Mouse (Mus musculus): ENCODE data around the gene Man2a2. TPM values are rescaled to one million over a fixed set of nuclear protein-coding genes. Genes with fewer than 3 reads are reported as not detected.
A peak's percentile ranks its signal among the peaks of the same experiment; 100 is the strongest.

Gene Man2a2
- polyA plus RNA-seq, 2 experiments: 1.7 to 4.9 TPM

GRCm38 (mm10) chr7:80372667-80373066 lies 1.5 kb upstream of the Man2a2 start:
- H3K4me3 ChIP-seq (ENCODE audit: insufficient read depth in 1 of 2, low read depth in 2 of 2, low read length in 2 of 2): no peak overlapping the region
- no peaks in the 10 kb centered on the region for H3K9me3 ChIP-seq (ENCODE audit: control insufficient read depth, low read length)
- H3K36me3 ChIP-seq (replicated peaks; ENCODE audit: control insufficient read depth, insufficient read depth, low read depth): no peaks in the 10 kb centered on the region
- ATAC-seq (ENCODE audit: insufficient read depth) (no peak), DNase-seq (ENCODE audit: low read depth in 3 of 3, low spot score in 3 of 3) (no peak)
- H3K9ac ChIP-seq (replicated peaks): no peak overlapping the region
- H3K4me1 ChIP-seq (replicated peaks; ENCODE audit: control insufficient read depth in 2 of 2, insufficient read depth in 2 of 2, low read length in 1 of 2): peaks cover 0 to 10% of the 10 kb centered on the region in 2 experiments; a peak in 2 of 4 replicates
- H3K27me3 ChIP-seq (ENCODE audit: control insufficient read depth, insufficient read depth, low read length): peaks cover 23% of the 10 kb centered on the region
- 41% methylated on average over 2 of the region's 2 CpGs for WGBS (ENCODE audit: insufficient replicate concordance)
- H3K27ac ChIP-seq: no peak overlapping the region
- H3K4me2 ChIP-seq (ENCODE audit: low read depth): no peak overlapping the region
- TF ChIP-seq CTCF (IDR thresholded peaks at IDR 0.05; ENCODE audit: low read depth) (no peak), EP300 (IDR thresholded peaks at IDR 0.05; ENCODE audit: low read depth) (no peak)

- Histone ChIP-seq H3K4me1 (replicated peaks; ENCODE audit: control insufficient read depth in 2 of 2, insufficient read depth in 2 of 2, low read length in 1 of 2) (peaks cover 0 to 10% of the 10 kb centered on the region in 2 experiments; a peak in 2 of 4 replicates), H3K36me3 (replicated peaks; ENCODE audit: control insufficient read depth, insufficient read depth, low read depth) (no peaks in the 10 kb centered on the region), H3K9ac (replicated peaks) (no peak overlapping the region), H3K27ac (no peak overlapping the region), H3K9me3 (ENCODE audit: control insufficient read depth, low read length) (no peaks in the 10 kb centered on the region), H3K4me3 (ENCODE audit: insufficient read depth in 1 of 2, low read depth in 2 of 2, low read length in 2 of 2) (no peak overlapping the region), H3K4me2 (ENCODE audit: low read depth) (no peak overlapping the region), H3K27me3 (ENCODE audit: control insufficient read depth, insufficient read depth, low read length) (peaks cover 23% of the 10 kb centered on the region)
- WGBS (ENCODE audit: insufficient replicate concordance): 49% methylated on average over 3 of the region's 3 CpGs
- no peak for TF ChIP-seq EP300 (IDR thresholded peaks at IDR 0.05; ENCODE audit: low read depth)
- no peak for TF ChIP-seq CTCF (IDR thresholded peaks at IDR 0.05; ENCODE audit: low read depth)
- DNase-seq (ENCODE audit: low read depth in 3 of 3, low spot score in 3 of 3) (no peak), ATAC-seq (ENCODE audit: insufficient read depth) (no peak)
Observed at GRCm38 (mm10) chr7:80372166-80372565, 991 bp upstream of the Man2a2 start.

DNA sequence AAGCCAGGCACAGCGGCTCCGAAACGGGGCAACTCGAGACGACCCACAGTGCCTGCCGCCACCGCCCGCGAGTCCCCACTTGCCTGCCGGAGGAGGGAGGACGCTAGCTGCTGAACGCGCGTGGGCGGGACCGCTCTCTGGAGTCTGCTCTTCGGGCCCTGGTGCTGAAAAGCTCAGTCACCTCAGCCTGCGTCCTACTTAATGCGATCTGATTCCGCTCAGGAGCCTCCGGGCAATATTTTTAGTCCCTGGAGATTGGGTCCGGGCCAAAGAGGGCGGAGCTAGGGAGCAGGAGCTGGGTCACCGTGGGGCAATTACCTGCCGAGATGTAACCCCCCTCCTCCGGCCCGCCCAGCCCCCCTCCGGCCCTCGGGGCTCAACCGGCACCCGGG lies 530 bp downstream of the Man2a2 start:
- Histone ChIP-seq H3K9me3 (ENCODE audit: control insufficient read depth, low read length) (no peaks in the 10 kb centered on the region), H3K27me3 (ENCODE audit: control insufficient read depth, insufficient read depth, low read length) (peaks cover 23% of the 10 kb centered on the region), H3K27ac (no peak overlapping the region), H3K36me3 (replicated peaks; ENCODE audit: control insufficient read depth, insufficient read depth, low read depth) (no peaks in the 10 kb centered on the region), H3K4me1 (replicated peaks; ENCODE audit: control insufficient read depth in 2 of 2, insufficient read depth in 2 of 2, low read length in 1 of 2) (peaks cover 0 to 10% of the 10 kb centered on the region in 2 experiments; a peak in 2 of 4 replicates), H3K9ac (replicated peaks) (no peak overlapping the region), H3K4me3 (ENCODE audit: insufficient read depth in 1 of 2, low read depth in 2 of 2, low read length in 2 of 2) (peak overlapping the region; percentile 49 to 65), H3K4me2 (ENCODE audit: low read depth) (peak overlapping the region; percentile 71)
- ATAC-seq (ENCODE audit: insufficient read depth): peak; percentile 53
- TF ChIP-seq CTCF (IDR thresholded peaks at IDR 0.05; ENCODE audit: low read depth): no peak
- no peak for TF ChIP-seq EP300 (IDR thresholded peaks at IDR 0.05; ENCODE audit: low read depth)
- peak in 1 of 3 experiments; percentile 17 for DNase-seq (ENCODE audit: low read depth in 3 of 3, low spot score in 3 of 3)
- 0% methylated on average over 31 of the region's 31 CpGs for WGBS (ENCODE audit: insufficient replicate concordance)

DNA sequence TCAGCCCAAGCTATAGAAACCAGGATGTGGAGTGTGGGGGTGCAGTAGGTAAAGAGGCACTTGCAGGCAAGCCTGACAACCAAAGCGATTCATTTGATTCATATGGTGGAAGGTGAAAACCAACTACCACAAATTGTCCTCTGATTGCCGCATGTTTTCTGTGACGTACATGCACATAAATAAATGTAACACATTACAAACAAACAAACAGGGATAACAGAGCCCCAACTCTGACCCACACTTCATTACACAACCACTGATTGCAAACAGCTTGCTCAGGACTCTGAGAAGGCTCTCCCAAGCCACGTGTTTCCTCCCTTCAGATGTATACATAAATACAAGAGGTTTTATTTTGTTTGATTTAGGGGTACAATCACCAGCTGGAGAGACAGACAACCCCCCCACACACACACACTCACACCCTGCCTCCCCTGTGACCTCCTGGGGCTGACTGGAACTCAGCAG lies 1.2 kb downstream of the Man2a2 start:
- Histone ChIP-seq H3K4me3 (ENCODE audit: insufficient read depth in 1 of 2, low read depth in 2 of 2, low read length in 2 of 2) (peak overlapping the region; percentile 49 to 65; a peak in 3 of 4 replicates), H3K9me3 (ENCODE audit: control insufficient read depth, low read length) (no peaks in the 10 kb centered on the region), H3K4me1 (replicated peaks; ENCODE audit: control insufficient read depth in 2 of 2, insufficient read depth in 2 of 2, low read length in 1 of 2) (peaks cover 0 to 7% of the 10 kb centered on the region in 2 experiments; a peak in 1 of 4 replicates), H3K9ac (replicated peaks) (no peak overlapping the region), H3K27me3 (ENCODE audit: control insufficient read depth, insufficient read depth, low read length) (peaks cover 23% of the 10 kb centered on the region), H3K36me3 (replicated peaks; ENCODE audit: control insufficient read depth, insufficient read depth, low read depth) (no peaks in the 10 kb centered on the region), H3K4me2 (ENCODE audit: low read depth) (peak overlapping the region; percentile 71), H3K27ac (no peak overlapping the region)
- no peak for ATAC-seq (ENCODE audit: insufficient read depth)
- no peak for TF ChIP-seq CTCF (IDR thresholded peaks at IDR 0.05; ENCODE audit: low read depth)
- TF ChIP-seq EP300 (IDR thresholded peaks at IDR 0.05; ENCODE audit: low read depth): no peak
- DNase-seq (ENCODE audit: low read depth in 3 of 3, low spot score in 3 of 3): no peak
- WGBS (ENCODE audit: insufficient replicate concordance): 35% methylated on average over 4 of the region's 4 CpGs

- Histone ChIP-seq H3K9me3 (ENCODE audit: control insufficient read depth, low read length) (no peaks in the 10 kb centered on the region), H3K4me3 (ENCODE audit: insufficient read depth in 1 of 2, low read depth in 2 of 2, low read length in 2 of 2) (no peak overlapping the region), H3K27ac (no peak overlapping the region), H3K4me1 (replicated peaks; ENCODE audit: control insufficient read depth in 2 of 2, insufficient read depth in 2 of 2, low read length in 1 of 2) (peaks cover 0 to 7% of the 10 kb centered on the region in 2 experiments; a peak in 1 of 4 replicates), H3K9ac (replicated peaks) (no peak overlapping the region), H3K27me3 (ENCODE audit: control insufficient read depth, insufficient read depth, low read length) (peaks cover 23% of the 10 kb centered on the region), H3K36me3 (replicated peaks; ENCODE audit: control insufficient read depth, insufficient read depth, low read depth) (no peaks in the 10 kb centered on the region), H3K4me2 (ENCODE audit: low read depth) (peak overlapping the region; percentile 71)
- TF ChIP-seq EP300 (IDR thresholded peaks at IDR 0.05; ENCODE audit: low read depth) (no peak), CTCF (IDR thresholded peaks at IDR 0.05; ENCODE audit: low read depth) (no peak)
- WGBS (ENCODE audit: insufficient replicate concordance): 47% methylated on average over 5 of the region's 5 CpGs
- no peak for ATAC-seq (ENCODE audit: insufficient read depth)
- DNase-seq (ENCODE audit: low read depth in 3 of 3, low spot score in 3 of 3): no peak
Observed at GRCm38 (mm10) chr7:80369461-80369860, 1.7 kb downstream of the Man2a2 start.

All from liver, embryonic 14.5 days (tissue).